Mouse (Mus musculus) testis, postnatal 10 days (tissue): ENCODE data around the gene Irx6.
A peak's percentile ranks its signal among the peaks of the same experiment; 100 is the strongest.

Experiments used
- DNase-seq: peaks from one replicate; pipeline ENCODE4 v3.0.0; 2021; ENCODE audit warnings: low spot score

Gene Irx6

GRCm38 (mm10) chr8:92674244-92675128 lies at the start of gene Irx6:
Irx6 (plus strand) TSS chr8:92674288.
- no peak for DNase-seq

- no peak for DNase-seq
Observed at GRCm38 (mm10) chr8:92628711-92629650, 45.1 kb upstream of the Irx6 start.

- no peak for DNase-seq
Observed at GRCm38 (mm10) chr8:92633199-92633598, 40.9 kb upstream of the Irx6 start.

- no peak for DNase-seq
Observed at GRCm38 (mm10) chr8:92640820-92641219, 33.3 kb upstream of the Irx6 start.

GRCm38 (mm10) chr8:92646637-92647036 lies 27.5 kb upstream of the Irx6 start:
- no peak for DNase-seq

GRCm38 (mm10) chr8:92664207-92664606 lies 9.9 kb upstream of the Irx6 start:
- DNase-seq = no peak

GRCm38 (mm10) chr8:92670236-92670635 lies 3.9 kb upstream of the Irx6 start:
- no peak for DNase-seq

- no peak for DNase-seq
Observed at GRCm38 (mm10) chr8:92670656-92671195, 3.4 kb upstream of the Irx6 start.

- DNase-seq = no peak
Observed at GRCm38 (mm10) chr8:92671892-92672291, 2.2 kb upstream of the Irx6 start.

GRCm38 (mm10) chr8:92673101-92673500 lies 987 bp upstream of the Irx6 start:
- no peak for DNase-seq

- DNase-seq = peak; percentile 51
Observed at GRCm38 (mm10) chr8:92673555-92674243, 389 bp upstream of the Irx6 start.

GRCm38 (mm10) chr8:92678407-92678806 lies 4.3 kb downstream of the Irx6 start:
- no peak for DNase-seq

- no peak for DNase-seq
Observed at GRCm38 (mm10) chr8:92697361-92697760, 23.3 kb downstream of the Irx6 start.

GRCm38 (mm10) chr8:92698411-92698810 lies 24.3 kb downstream of the Irx6 start:
- no peak for DNase-seq

- DNase-seq = no peak
Observed at GRCm38 (mm10) chr8:92699922-92700540, 25.9 kb downstream of the Irx6 start.

- no peak for DNase-seq
Observed at GRCm38 (mm10) chr8:92703375-92703774, 29.3 kb downstream of the Irx6 start.

- DNase-seq = no peak
Observed at GRCm38 (mm10) chr8:92706311-92706710, 32.2 kb downstream of the Irx6 start.

GRCm38 (mm10) chr8:92713286-92713685 lies 39.2 kb downstream of the Irx6 start:
- DNase-seq = no peak

GRCm38 (mm10) chr8:92717418-92717817 lies 43.3 kb downstream of the Irx6 start:
- no peak for DNase-seq

GRCm38 (mm10) chr8:92718057-92718456 lies 44.0 kb downstream of the Irx6 start:
- DNase-seq = no peak

GRCm38 (mm10) chr8:92721266-92721935 lies 47.3 kb downstream of the Irx6 start:
- peak; percentile 54 for DNase-seq
